Mouse (Mus musculus) stomach, embryonic 14.5 days (tissue): ENCODE measurements around the gene Nell1. TPM values are rescaled to one million over a fixed set of nuclear protein-coding genes. Genes with fewer than 3 reads are reported as not detected.
A peak's percentile ranks its signal among the peaks of the same experiment; 100 is the strongest.

Experiments
- ATAC-seq: fragments of 200-750 bp; cut with Nextera tagmentation; 2 replicates; pipeline ENCODE4 v1.8.0; 2017; ENCODE audit warnings: low read depth, moderate TSS enrichment; ENCODE audit not compliant: insufficient number of reproducible peaks, insufficient read depth, low FRiP score
- H3K27ac ChIP-seq: fragments of 300-500 bp; sonication (generic); 2 replicates; pipeline ENCODE4 v1.5.1; 2014; ENCODE audit warnings: mild to moderate bottlenecking, low read length, moderate library complexity, mixed read lengths
- H3K27me3 ChIP-seq: fragments of 300-500 bp; sonication (generic); 2 replicates; pipeline ENCODE4 v1.6.1; 2014; ENCODE audit warnings: low read length, control low read depth, mixed read lengths; ENCODE audit not compliant: control insufficient read depth, insufficient read depth
- H3K36me3 ChIP-seq: fragments of 300-500 bp; sonication (generic); 2 replicates; pipeline ENCODE4 v1.6.1; 2014; ENCODE audit warnings: mild to moderate bottlenecking, control low read depth, low read length, moderate library complexity, mixed read lengths; ENCODE audit not compliant: control insufficient read depth, insufficient read depth
- H3K4me1 ChIP-seq: fragments of 300-500 bp; sonication (generic); 2 replicates; pipeline ENCODE4 v1.6.1; 2014; ENCODE audit warnings: low read length, control low read depth, mixed read lengths; ENCODE audit not compliant: control insufficient read depth, insufficient read depth
- H3K4me2 ChIP-seq: fragments of 300-500 bp; sonication (generic); replicated peaks from 2 replicates; pipeline ENCODE4 v1.6.1; 2014; ENCODE audit warnings: low read depth, low read length, control low read depth
- H3K4me3 ChIP-seq: fragments of 300-500 bp; sonication (generic); 2 replicates; pipeline ENCODE4 v1.5.1; 2014; ENCODE audit warnings: low read depth, low read length, control low read depth
- H3K9ac ChIP-seq: fragments of 300-500 bp; sonication (generic); replicated peaks from 2 replicates; pipeline ENCODE4 v1.6.1; 2014; ENCODE audit warnings: low read depth, mild to moderate bottlenecking, control low read depth, low read length, moderate library complexity, mixed read lengths
- H3K9me3 ChIP-seq: fragments of 300-500 bp; sonication (generic); 2 replicates; pipeline ENCODE4 v1.6.1; 2016; ENCODE audit warnings: low read depth, low read length, control low read depth; ENCODE audit not compliant: control insufficient read depth
- WGBS: fragments of 180-500 bp; shearing (Covaris S2); extraction: QIAGEN DNeasy Blood & Tissue Kit; methylation state at CpG from one replicate; pipeline ENCODE4 v1.1.7; 2014; 5-methylcytosine and 5-hydroxymethylcytosine counted together
- polyA plus RNA-seq: library from polyadenylated mRNA; unstranded; fragments of >200 nt; fragmentation: Nextera tagmentation; extraction: Ambion mirVana; gene quantifications from 2 replicates; pipeline ENCODE4 v1.2.1, GENCODE M21; 2014

The Nell1 gene
- polyA plus RNA-seq, 1 experiment from 2014 or later = 7.3 TPM

DNA sequence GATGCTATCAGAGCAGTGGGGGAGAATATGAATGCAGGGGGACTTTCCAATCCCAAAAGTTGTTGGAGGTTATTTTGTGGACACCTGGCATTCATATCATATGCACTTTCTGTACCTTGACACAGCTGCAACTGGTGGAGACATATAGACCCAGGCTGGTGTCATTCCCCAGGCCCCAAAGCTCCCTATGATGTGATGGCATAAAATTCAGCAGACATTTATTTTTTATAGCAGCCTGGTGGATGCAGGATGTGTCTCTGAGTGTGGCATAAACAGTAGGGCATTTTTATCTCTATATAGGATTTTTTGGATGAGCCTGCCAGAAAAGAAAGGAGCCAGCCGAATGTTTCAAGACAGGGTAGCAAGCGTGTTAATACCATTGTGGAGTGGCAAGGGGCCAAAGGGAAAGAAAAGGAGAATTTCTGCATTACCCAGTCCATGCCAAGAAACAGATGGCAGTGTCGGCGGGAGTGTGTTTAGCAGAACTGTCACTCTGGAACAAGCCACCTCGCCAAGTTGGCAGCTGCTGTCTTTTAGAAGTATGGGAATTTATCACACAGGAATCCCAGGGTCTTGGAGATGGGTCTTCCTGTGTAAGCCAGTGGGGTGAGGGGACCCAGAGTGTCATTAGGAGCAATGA, 267.1 kb downstream of the Nell1 start:
- H3K36me3 ChIP-seq = no peaks in the 10 kb centered on the region
- H3K9me3 ChIP-seq = no peaks in the 10 kb centered on the region
- H3K9ac ChIP-seq = no peak overlapping the region
- WGBS = 50% methylated on average over 5 of the region's 5 CpGs
- no peak overlapping the region for H3K4me3 ChIP-seq
- no peak overlapping the region for H3K27ac ChIP-seq
- H3K4me2 ChIP-seq = no peak overlapping the region
- H3K4me1 ChIP-seq = no peaks in the 10 kb centered on the region
- H3K27me3 ChIP-seq = no peaks in the 10 kb centered on the region
- ATAC-seq = no peak

DNA sequence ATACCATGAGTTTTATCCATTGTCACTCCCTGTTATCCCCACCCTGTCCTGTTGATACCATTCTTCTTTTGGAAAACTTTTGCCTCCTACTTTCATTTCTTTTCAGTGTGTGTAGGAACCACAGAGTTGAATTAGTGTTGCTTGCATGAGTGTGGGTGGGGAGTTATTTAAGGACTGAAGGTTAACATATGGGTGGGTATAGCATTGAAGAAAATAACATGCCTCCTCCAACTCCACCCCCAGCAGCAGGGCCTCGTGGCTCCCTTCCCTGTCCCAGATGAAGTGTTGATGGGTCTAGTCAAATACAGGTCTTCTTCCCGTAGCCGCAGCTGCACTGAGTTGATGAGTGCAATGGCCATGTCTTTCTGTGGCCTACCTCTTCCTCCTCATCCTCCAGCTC, 278.5 kb downstream of the Nell1 start:
- no peak overlapping the region for H3K27ac ChIP-seq
- no peak overlapping the region for H3K4me2 ChIP-seq
- H3K36me3 ChIP-seq = no peaks in the 10 kb centered on the region
- H3K4me1 ChIP-seq = no peaks in the 10 kb centered on the region
- 82% methylated on average over 3 of the region's 3 CpGs for WGBS
- no peak for ATAC-seq
- no peak overlapping the region for H3K4me3 ChIP-seq
- no peaks in the 10 kb centered on the region for H3K9me3 ChIP-seq
- no peaks in the 10 kb centered on the region for H3K27me3 ChIP-seq
- H3K9ac ChIP-seq = no peak overlapping the region

GRCm38 (mm10) chr7:50260016-50260415, 285.4 kb downstream of the Nell1 start:
- Histone ChIP-seq H3K4me2 (no peak overlapping the region), H3K4me3 (no peak overlapping the region), H3K27ac (no peak overlapping the region), H3K4me1 (no peaks in the 10 kb centered on the region), H3K36me3 (no peaks in the 10 kb centered on the region), H3K27me3 (no peaks in the 10 kb centered on the region), H3K9me3 (no peaks in the 10 kb centered on the region), H3K9ac (no peak overlapping the region)
- 78% methylated on average over 3 of the region's 3 CpGs for WGBS
- no peak for ATAC-seq

DNA sequence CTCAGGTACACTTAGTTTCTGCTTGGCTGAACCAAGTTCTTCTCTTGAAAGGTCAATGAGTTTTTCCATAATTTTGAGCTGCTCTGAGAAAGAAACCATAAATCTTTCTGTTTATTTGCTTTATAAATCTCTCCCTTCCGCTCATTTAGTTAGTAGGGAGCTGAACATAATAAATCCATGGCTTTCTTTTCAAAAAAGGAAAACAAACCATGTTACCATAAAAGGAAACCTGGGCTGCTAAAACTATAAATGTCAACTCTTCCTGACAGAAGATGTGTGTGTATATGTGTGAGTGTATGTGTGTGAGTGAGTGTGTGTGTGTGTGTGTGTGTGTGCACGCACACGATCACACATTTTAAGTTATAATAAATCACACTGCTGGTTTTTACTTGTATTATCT, 320.8 kb downstream of the Nell1 start:
- no peaks in the 10 kb centered on the region for H3K27me3 ChIP-seq
- no peak overlapping the region for H3K4me3 ChIP-seq
- H3K9me3 ChIP-seq = no peaks in the 10 kb centered on the region
- H3K4me1 ChIP-seq = no peaks in the 10 kb centered on the region
- no peak overlapping the region for H3K27ac ChIP-seq
- no peak for ATAC-seq
- H3K36me3 ChIP-seq = no peaks in the 10 kb centered on the region
- no peak overlapping the region for H3K9ac ChIP-seq
- no peak overlapping the region for H3K4me2 ChIP-seq
- WGBS = 40% methylated on average over 3 of the region's 3 CpGs

GRCm38 (mm10) chr7:50338226-50338625, 363.6 kb downstream of the Nell1 start:
- no peak overlapping the region for H3K4me3 ChIP-seq
- H3K36me3 ChIP-seq = no peaks in the 10 kb centered on the region
- no peaks in the 10 kb centered on the region for H3K9me3 ChIP-seq
- no peak overlapping the region for H3K9ac ChIP-seq
- WGBS = 78% methylated on average over 5 of the region's 5 CpGs
- ATAC-seq = no peak
- H3K27me3 ChIP-seq = no peaks in the 10 kb centered on the region
- H3K4me2 ChIP-seq = no peak overlapping the region
- no peak overlapping the region for H3K27ac ChIP-seq
- H3K4me1 ChIP-seq = no peaks in the 10 kb centered on the region

- no peak overlapping the region for H3K4me3 ChIP-seq
- WGBS = 78% methylated on average over 5 of the region's 5 CpGs
- no peak for ATAC-seq
- H3K27ac ChIP-seq = no peak overlapping the region
- no peaks in the 10 kb centered on the region for H3K27me3 ChIP-seq
- H3K9me3 ChIP-seq = no peaks in the 10 kb centered on the region
- no peaks in the 10 kb centered on the region for H3K4me1 ChIP-seq
- H3K9ac ChIP-seq = no peak overlapping the region
- H3K36me3 ChIP-seq = no peaks in the 10 kb centered on the region
- no peak overlapping the region for H3K4me2 ChIP-seq
Measured at GRCm38 (mm10) chr7:50338757-50339156, 364.1 kb downstream of the Nell1 start.

GRCm38 (mm10) chr7:50351564-50351963, 376.9 kb downstream of the Nell1 start:
- Histone ChIP-seq H3K4me2 (no peak overlapping the region), H3K36me3 (no peaks in the 10 kb centered on the region), H3K27ac (no peak overlapping the region), H3K9ac (no peak overlapping the region), H3K4me1 (no peaks in the 10 kb centered on the region), H3K4me3 (no peak overlapping the region), H3K27me3 (no peaks in the 10 kb centered on the region), H3K9me3 (no peaks in the 10 kb centered on the region)
- ATAC-seq = no peak
- WGBS = 56% methylated on average over 2 of the region's 2 CpGs

DNA sequence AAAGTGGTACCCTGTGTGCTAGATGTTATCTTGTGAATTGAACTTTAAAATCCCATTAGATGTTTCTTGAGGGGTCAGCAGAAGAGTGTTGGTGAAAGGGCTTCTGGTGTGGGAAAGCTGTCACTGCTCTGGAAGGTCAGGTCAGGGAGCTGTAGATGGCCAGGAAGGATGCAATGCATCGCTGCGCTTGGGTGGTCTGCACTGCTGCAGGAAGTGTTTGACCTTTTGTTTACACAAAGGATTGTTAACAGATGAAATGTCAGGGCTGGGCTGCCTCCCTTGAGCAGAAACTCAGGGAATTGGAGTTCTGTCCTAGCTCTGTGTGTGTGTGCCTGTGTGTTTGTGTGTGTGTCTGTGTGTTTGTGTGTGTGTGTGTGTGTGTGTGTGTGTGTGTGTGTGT, 382.5 kb downstream of the Nell1 start:
- no peaks in the 10 kb centered on the region for H3K4me1 ChIP-seq
- no peaks in the 10 kb centered on the region for H3K9me3 ChIP-seq
- no peaks in the 10 kb centered on the region for H3K36me3 ChIP-seq
- 8% methylated on average over 2 of the region's 2 CpGs for WGBS
- peak; percentile 33; the same call in 1 of the 2 replicates for ATAC-seq
- no peak overlapping the region for H3K4me3 ChIP-seq
- no peaks in the 10 kb centered on the region for H3K27me3 ChIP-seq
- H3K27ac ChIP-seq = no peak overlapping the region
- no peak overlapping the region for H3K4me2 ChIP-seq
- no peak overlapping the region for H3K9ac ChIP-seq

DNA sequence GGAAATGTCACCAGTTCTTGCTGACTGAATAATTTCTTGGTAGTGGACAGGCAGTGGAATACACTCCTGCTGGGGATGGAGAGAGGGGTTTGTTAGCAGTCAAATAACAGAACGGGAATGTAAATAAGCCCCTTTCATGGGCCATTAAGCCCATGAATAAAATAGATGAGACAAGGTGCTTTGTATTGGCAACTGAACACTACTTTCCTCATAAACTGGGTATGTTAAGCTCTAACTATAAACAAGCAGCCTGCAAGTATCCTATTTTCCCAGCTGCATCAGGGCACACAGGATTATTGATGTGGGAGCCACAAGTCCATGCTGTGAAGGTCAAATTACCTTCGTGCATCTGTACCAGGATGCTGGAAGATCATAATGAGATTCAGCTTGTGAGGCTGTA, 387.4 kb downstream of the Nell1 start:
- H3K4me3 ChIP-seq = no peak overlapping the region
- no peaks in the 10 kb centered on the region for H3K9me3 ChIP-seq
- no peak overlapping the region for H3K27ac ChIP-seq
- no peaks in the 10 kb centered on the region for H3K27me3 ChIP-seq
- H3K4me2 ChIP-seq = no peak overlapping the region
- 25% methylated on average over 2 of the region's 2 CpGs for WGBS
- H3K36me3 ChIP-seq = no peaks in the 10 kb centered on the region
- ATAC-seq = no peak
- no peak overlapping the region for H3K9ac ChIP-seq
- H3K4me1 ChIP-seq = no peaks in the 10 kb centered on the region
